Mouse (Mus musculus): ENCODE data around the gene Frmpd1. TPM values are rescaled to one million over a fixed set of nuclear protein-coding genes. Genes with fewer than 3 reads are reported as not detected.
A peak's percentile ranks its signal among the peaks of the same experiment; 100 is the strongest.

Frmpd1 gene
- total RNA-seq, 2 experiments from 2014 or later, result 7.5 to 7.8 TPM

- DNase-seq (ENCODE audit: low spot score in 2 of 2), result no peak
Measured at GRCm38 (mm10) chr4:45230263-45230662, 45.6 kb downstream of the Frmpd1 start.

GRCm38 (mm10) chr4:45238260-45238659, 53.6 kb downstream of the Frmpd1 start:
- DNase-seq (ENCODE audit: low spot score in 2 of 2), result no peak

- DNase-seq (ENCODE audit: low spot score in 2 of 2), result no peak
Measured at GRCm38 (mm10) chr4:45241330-45241729, 56.7 kb downstream of the Frmpd1 start.

GRCm38 (mm10) chr4:45242163-45242562, 57.5 kb downstream of the Frmpd1 start:
- DNase-seq (ENCODE audit: low spot score in 2 of 2), result no peak

- no peak for DNase-seq (ENCODE audit: low spot score in 2 of 2)
Measured at GRCm38 (mm10) chr4:45243211-45243902, 58.7 kb downstream of the Frmpd1 start.

- no peak for DNase-seq (ENCODE audit: low spot score in 2 of 2)
Measured at GRCm38 (mm10) chr4:45251265-45251664, 66.6 kb downstream of the Frmpd1 start.

GRCm38 (mm10) chr4:45252861-45253262, 68.2 kb downstream of the Frmpd1 start:
- DNase-seq (ENCODE audit: low spot score in 2 of 2), result no peak

GRCm38 (mm10) chr4:45253839-45254601, 69.3 kb downstream of the Frmpd1 start:
- no peak for DNase-seq (ENCODE audit: low spot score in 2 of 2)

- DNase-seq (ENCODE audit: low spot score in 2 of 2), result no peak
Measured at GRCm38 (mm10) chr4:45259232-45259832, 74.7 kb downstream of the Frmpd1 start.

GRCm38 (mm10) chr4:45261551-45261950, 76.9 kb downstream of the Frmpd1 start:
- DNase-seq (ENCODE audit: low spot score in 2 of 2), result no peak

- no peak for DNase-seq (ENCODE audit: low spot score in 2 of 2)
Measured at GRCm38 (mm10) chr4:45267883-45268282, 83.2 kb downstream of the Frmpd1 start.

- DNase-seq (ENCODE audit: low spot score in 2 of 2), result peak; percentile 40 to 76
Measured at GRCm38 (mm10) chr4:45271041-45271452, 86.4 kb downstream of the Frmpd1 start.

GRCm38 (mm10) chr4:45275770-45276169, 91.1 kb downstream of the Frmpd1 start:
- DNase-seq (ENCODE audit: low spot score in 2 of 2), result no peak

GRCm38 (mm10) chr4:45279292-45279691, 94.6 kb downstream of the Frmpd1 start:
- DNase-seq (ENCODE audit: low spot score in 2 of 2), result no peak

- DNase-seq (ENCODE audit: low spot score in 2 of 2), result peak in 1 of 2 experiments; percentile 63
Measured at GRCm38 (mm10) chr4:45279981-45280548, 95.4 kb downstream of the Frmpd1 start.

GRCm38 (mm10) chr4:45286318-45286717, 101.6 kb downstream of the Frmpd1 start:
- no peak for DNase-seq (ENCODE audit: low spot score in 2 of 2)

- DNase-seq (ENCODE audit: low spot score in 2 of 2), result no peak
Measured at GRCm38 (mm10) chr4:45287906-45288305, 103.2 kb downstream of the Frmpd1 start.

GRCm38 (mm10) chr4:45296662-45297564, 112.2 kb downstream of the Frmpd1 start, which contains the start of gene Trmt10b:
Gene Trmt10b (plus strand): TSS chr4:45297127.
- peak in 1 of 2 experiments; percentile 52 for DNase-seq (ENCODE audit: low spot score in 2 of 2)

GRCm38 (mm10) chr4:45305536-45305935, 120.9 kb downstream of the Frmpd1 start:
- DNase-seq (ENCODE audit: low spot score in 2 of 2), result no peak

- DNase-seq (ENCODE audit: low spot score in 2 of 2), result no peak
Measured at GRCm38 (mm10) chr4:45308046-45308445, 123.4 kb downstream of the Frmpd1 start.

GRCm38 (mm10) chr4:45308606-45309005, 123.9 kb downstream of the Frmpd1 start:
- DNase-seq (ENCODE audit: low spot score in 2 of 2), result no peak
